Mouse (Mus musculus): Measurements from ENCODE around the gene Hoxa13.

The Hoxa13 gene

DNA sequence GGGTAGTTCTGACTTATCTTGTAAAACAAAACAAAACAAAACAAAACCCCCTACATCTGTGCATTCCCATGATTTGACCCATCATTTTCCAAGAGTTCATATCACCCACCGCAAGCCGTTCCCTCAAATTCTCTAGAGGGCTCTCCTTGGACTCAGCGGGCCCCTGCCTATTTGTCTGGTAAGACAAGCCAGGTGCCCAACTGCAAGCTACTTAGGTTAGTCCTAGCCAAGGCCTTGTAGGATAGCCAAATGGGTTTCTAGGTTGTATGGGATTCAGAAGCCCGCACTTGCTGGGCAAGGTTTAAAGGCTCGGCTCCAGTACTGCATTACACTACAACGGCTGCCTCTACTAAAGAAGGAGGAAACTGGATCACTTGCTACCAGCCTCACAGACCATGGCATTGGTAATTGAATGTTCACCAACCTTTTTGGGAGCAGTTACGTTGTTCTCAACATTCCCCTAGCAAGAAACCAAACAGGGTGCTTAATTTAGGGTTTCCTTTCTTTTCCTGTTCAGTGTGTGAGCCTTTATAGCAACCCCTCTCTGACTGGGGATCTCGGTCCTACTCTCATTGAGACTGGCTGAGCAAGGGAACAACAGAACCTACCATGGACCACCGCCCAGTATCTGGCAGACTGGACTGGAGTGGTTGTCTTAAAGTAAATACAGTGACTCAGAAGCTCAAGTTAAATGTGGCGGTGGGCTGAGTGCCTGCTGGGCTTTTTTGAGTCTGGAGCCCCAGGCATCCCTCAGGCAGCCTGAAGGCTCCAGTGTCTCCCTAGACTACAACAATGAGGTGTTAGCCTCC is 23.1 kb downstream of the Hoxa13 start:
- DNase-seq (ENCODE audit: low spot score in 2 of 2): no peak

- DNase-seq (ENCODE audit: low spot score in 2 of 2): no peak
These were observed 23.9 kb downstream of the Hoxa13 start for GRCm38 (mm10) chr6:52236806-52237205.

DNA sequence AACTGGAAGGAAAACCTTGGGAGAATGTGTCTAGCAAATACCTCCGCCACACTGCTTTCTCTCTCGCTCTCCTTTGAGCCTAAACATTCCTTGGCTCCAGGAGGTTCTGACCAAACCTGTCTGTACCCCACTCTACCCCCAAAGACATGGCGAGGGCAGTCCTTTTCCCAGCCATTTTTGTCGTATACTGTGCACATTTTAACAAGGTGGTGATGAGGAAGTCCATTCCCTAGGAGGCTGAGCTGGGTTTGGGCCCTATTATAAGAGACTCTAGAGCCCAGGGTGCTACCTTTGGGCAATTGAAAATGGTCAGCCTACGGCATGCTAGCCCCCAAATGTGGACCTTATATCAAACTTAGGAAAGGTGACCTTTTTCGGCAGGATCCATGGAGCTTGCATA is 24.8 kb downstream of the Hoxa13 start:
- DNase-seq (ENCODE audit: low spot score in 2 of 2): no peak

DNA sequence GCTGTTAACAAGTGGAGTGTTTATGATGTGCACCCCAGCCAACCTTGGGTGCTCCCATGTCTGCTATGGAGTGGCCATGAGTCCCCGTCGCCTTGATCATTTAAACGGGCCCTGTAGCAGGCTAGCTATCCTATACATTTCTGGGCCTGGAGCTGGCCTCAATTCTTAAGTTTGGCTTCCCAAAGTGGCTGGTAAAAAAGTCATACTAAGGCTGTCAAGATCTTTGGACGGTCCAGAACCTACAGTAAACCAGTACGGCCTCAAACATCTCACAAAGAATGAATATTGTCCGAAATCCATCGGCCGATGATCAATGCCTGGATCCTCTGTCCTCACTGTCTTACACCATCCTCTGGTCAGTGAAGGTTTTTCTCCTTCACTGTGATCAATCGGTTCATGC is 25.4 kb downstream of the Hoxa13 start:
- no peak for DNase-seq (ENCODE audit: low spot score in 2 of 2)

GRCm38 (mm10) chr6:52234428-52235140 is 26.1 kb downstream of the Hoxa13 start:
- DNase-seq (ENCODE audit: low spot score in 2 of 2): no peak

GRCm38 (mm10) chr6:52233546-52234427 is 26.9 kb downstream of the Hoxa13 start:
- no peak for DNase-seq (ENCODE audit: low spot score in 2 of 2)

- no peak for DNase-seq (ENCODE audit: low spot score in 2 of 2)
These were observed 27.6 kb downstream of the Hoxa13 start for GRCm38 (mm10) chr6:52232984-52233545.

GRCm38 (mm10) chr6:52232568-52232965 is 28.1 kb downstream of the Hoxa13 start:
- no peak for DNase-seq (ENCODE audit: low spot score in 2 of 2)

GRCm38 (mm10) chr6:52231885-52232567 is 28.7 kb downstream of the Hoxa13 start:
- no peak for DNase-seq (ENCODE audit: low spot score in 2 of 2)

DNA sequence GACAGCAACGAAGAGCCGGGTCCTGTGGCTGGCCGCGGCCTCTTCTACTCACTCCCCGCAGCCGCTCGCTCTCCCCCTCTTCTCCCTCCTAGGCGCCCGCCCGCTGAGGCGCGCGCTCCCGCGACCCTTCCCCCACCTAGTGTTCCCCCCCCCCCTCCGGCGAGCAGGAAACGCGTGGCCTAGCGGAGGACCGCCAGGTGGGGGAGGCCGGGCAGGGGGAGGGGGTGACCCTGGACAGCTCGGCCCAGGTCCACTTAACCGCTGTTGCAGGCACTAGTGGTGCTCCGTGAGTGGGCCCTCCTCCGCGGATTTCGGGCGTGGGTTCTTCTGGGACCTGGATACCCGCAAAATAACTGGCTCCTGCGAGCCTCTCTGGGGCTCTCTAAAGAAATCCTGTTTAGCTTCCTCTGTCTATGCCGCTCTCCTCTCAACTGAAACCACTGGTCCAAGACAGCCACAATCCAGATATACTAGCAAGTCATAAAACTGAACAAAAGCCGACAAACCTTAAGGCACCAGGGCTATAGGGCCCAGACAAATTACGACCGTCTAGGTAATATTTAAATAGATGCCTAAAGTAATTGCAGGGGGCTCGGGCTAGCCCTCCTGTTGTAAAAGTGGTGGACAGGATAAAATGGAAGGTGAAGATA is 30.0 kb downstream of the Hoxa13 start, which contains the start of gene Hoxa9:
Gene Hoxa9, minus strand, starts transcription at position 574 of the 650 bp plus-strand sequence.
- no peak for DNase-seq (ENCODE audit: low spot score in 2 of 2)

DNA sequence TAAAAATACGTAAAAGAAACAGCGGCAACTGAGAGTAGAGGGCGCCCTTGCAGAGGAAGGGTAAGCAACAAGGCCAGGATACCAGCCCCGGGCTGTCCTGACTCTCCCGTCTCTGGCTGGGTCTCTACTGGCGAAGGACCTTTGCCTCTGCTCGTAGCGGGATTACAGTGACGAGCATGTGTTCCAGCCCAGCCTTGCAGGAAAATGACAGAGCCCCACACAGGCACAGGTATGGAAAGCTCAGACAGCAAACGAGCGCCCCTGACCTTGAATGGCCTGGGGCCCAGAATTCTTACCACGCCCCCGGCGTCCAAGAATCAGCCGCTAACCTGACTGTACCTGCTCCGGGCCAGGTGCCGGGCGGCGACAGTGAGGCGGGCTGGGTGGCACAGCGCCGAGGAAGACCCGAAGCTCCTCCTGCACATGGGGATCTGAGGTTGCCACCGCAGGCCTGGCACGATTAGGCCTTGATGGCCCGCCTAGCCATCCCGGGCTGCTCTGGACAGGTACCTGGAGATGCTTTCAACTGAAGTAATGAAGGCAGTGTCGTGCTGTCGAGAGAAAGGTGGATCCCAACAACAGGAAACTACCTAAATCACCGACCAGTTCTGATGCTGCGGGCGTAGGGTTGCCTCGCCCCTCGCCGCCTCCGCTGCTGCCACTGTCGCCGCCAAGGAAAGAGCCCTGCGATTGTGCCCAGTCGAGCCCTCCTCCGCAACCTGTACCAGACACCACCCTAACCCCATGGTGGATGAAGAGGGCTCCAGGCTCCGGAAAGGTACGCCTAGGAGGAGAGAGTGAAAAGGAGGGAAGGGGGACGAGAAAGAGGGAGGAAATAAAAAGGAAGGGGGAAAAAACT is 30.9 kb downstream of the Hoxa13 start:
- no peak for DNase-seq (ENCODE audit: low spot score in 2 of 2)

- no peak for DNase-seq (ENCODE audit: low spot score in 2 of 2)
These were observed 31.9 kb downstream of the Hoxa13 start for GRCm38 (mm10) chr6:52228475-52229465.

DNA sequence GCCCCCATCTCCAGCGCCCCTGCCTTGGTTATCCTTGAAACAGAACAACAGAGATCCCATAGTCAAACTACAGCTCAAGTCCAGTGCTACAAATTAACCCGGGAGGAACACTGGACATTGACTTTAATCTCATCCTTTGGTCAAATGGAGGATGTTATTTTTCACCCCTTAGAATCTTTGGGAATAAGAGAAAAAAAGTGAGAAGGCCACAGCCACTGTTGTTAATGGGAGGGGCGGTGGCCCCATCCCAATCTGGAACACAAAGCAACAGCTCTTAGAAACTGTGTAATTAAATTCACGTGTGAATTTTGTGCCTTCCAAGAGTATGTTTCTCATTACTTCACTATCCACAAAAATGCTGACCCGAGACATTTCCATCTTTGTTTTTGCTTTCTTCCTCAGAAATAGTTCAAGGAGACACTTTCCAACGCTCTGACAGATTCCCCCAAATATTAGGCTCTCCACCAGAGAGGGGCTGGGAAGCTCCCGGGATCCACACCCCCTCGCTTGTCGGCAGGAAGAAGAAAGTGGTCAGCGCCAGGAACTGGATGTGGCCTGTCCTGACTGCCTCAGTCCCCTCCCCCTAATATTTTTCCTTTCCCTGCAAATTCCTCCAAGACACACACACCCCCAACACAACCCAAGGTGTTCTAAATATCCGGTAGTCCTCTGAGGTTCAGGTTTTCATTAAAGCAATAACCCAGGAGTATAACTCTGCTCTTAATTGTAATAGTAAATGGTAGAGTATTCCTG is 33.0 kb downstream of the Hoxa13 start:
- DNase-seq (ENCODE audit: low spot score in 2 of 2): no peak

GRCm38 (mm10) chr6:52226569-52227257 is 34.0 kb downstream of the Hoxa13 start:
- DNase-seq (ENCODE audit: low spot score in 2 of 2): no peak

GRCm38 (mm10) chr6:52225612-52226568 is 34.8 kb downstream of the Hoxa13 start:
- DNase-seq (ENCODE audit: low spot score in 2 of 2): no peak

All from frontal cortex, postnatal 36 days (tissue).